Mouse (Mus musculus) spleen, postnatal 10 days (tissue): Measurements from ENCODE around the gene Armh1.
A peak's percentile ranks its signal among the peaks of the same experiment; 100 is the strongest.

Experiments used
- DNase-seq, 2 experiments: peaks; one replicate each; pipeline ENCODE4 v3.0.0; 2021 to 2022; ENCODE audit warnings: low spot score in 2 of 2

Armh1 gene

GRCm38 (mm10) chr4:117267831-117268437, 16.0 kb upstream of the Armh1 start:
- no peak for DNase-seq

GRCm38 (mm10) chr4:117267284-117267683, 15.4 kb upstream of the Armh1 start:
- DNase-seq, result peak; percentile 67 to 80

DNA sequence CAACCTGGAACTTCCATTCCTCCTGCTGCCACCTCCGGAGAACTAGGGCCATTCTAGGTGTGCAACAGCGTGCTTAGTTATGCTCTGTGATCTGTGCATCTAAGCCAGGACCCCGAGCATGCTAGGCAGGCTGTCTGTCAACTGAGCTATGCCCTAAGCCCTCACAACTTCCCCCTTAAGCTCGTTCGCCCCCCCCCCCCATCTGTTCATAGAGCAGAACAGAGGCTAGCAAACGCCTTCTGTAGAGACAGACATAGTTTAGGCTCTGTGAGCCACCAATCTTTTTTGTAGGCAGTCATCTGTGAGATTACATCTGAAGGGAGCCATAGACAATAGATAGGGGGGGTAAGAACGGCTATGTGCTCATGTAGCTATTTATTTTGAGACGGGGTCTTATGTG, 11.1 kb upstream of the Armh1 start:
- no peak for DNase-seq

GRCm38 (mm10) chr4:117262101-117262913, 10.4 kb upstream of the Armh1 start:
- no peak for DNase-seq

DNA sequence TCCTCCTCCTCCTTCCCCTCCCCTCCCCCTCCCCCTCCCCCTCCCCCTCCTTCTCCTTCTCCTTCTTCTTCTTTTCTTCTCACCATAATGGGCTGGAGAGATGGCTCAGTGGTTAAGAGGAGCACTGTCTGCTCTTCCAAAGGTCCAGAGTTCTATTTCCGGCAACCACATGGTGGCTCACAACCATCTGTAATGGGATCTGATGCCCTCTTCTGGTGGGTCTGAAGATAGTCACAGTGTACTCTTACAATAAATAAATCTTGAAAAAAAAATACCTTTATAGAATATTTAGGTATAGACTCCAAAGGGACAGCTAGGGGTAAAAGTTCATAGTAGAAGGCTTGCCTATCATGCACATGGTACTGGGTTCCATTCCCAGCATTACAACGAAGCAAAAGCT, 9.3 kb upstream of the Armh1 start:
- no peak for DNase-seq

- DNase-seq, result peak in 1 of 2 experiments; percentile 38
Observed at GRCm38 (mm10) chr4:117259909-117260308, 8.0 kb upstream of the Armh1 start.

DNA sequence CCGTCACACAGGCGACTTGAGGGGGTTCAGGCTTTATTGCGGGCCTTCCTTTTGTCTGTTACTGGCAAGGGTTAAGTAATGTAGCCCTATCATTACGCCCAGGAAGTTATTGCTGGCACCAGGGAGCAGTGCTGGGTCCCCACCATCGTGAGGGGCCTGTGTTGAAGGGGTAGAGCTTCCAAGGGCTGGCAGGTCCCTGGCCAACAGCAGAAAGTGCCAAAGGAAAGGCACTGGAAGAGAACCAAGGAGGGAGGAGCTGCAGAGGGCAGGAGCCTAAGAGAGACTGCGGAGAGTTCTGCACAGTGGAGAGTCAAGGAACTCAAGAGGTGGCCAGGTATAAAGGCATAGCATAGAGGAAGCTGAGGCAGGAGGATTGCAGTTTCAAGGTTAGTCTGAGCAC, 2.7 kb upstream of the Armh1 start:
- DNase-seq, result no peak

DNA sequence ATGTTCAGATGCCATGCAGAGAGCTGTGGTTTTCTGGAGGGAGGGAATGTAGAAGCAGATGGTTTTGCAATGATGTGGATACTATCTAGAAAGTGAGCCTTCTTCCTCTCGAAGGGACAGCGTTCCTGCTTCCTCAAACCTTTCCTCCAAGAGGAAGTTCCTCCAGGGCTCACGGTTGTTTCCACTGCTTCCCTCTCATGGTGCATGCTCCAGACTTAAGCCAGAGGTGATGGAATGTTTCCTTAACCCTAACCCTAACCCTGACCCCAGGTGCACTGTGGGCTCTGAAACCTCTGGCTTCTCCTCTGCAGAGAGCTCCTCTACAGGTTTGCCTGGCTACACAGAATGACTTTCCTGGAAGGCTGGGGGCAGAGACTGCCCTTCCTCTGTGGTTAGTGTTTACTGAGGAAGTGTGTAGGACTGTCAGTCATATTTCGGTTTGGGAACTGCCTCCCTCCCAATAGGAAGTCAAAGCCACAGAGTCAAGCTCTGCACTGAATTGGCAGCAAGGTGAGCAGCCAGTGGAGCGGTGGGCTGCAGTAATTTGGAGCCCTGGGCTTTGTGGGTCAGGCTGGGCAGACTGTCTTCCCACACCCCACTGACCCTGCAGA, 2.2 kb upstream of the Armh1 start:
- no peak for DNase-seq

DNA sequence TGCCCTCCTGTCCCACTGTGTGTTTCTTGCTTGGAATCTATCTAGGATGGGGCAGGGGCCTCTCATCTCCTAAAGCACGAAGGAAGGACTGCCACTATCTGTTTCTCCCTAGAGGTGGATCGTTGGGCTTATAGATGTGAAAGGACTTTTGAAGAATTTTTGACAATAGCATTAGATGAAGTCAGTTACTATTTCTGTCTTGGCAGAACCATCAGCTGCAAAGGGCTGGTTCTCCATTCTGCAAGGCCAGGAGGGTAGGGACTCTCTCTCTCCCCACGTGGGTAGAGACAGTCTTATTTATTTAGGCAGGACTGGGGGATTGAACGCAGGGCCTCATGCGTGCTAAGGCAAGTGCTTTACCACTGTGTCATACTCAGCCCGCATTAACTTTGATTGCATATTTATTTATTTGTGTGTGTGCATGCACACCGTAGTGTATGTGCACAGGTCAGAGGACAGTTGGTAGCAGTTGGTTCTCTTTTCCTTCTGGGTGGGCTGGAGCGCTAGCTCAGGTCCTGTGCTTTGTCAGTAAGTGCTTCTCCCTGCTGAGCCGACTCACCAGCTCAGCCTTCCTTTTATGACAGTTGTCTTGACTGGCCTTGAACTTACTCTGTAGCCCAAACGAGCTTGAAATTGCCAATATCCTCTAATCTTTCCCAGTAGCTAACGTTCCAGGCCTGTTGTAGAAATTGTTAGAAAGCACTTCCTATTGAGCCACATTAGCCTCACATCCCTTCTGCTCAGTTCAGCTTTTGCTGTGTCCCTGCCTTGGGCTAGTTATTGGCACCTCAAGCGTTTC, 1.5 kb upstream of the Armh1 start:
- DNase-seq, result peak in 1 of 2 experiments; percentile 12

GRCm38 (mm10) chr4:117252755-117253154, 830 bp upstream of the Armh1 start:
- no peak for DNase-seq

DNA sequence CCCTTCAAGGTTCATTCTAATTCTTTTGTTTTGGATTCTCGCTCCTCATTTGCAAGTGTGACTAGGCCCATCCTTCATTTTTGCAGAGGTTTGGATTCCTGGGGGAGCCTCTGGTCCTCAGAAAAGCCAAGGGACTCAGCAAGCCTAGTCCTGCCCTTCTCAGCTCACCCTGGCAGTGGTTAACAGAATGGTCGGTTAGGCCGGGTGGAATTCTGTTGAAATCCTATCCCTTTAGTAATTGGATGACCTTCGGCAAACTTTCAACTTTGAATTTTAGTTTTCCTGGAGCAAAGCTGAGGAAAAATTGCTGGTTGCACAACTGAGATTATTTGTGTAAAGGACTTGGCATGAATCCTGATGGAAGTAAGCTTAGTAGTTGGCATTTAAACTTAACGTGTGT, 426 bp upstream of the Armh1 start:
- peak in 1 of 2 experiments; percentile 18 for DNase-seq

DNA sequence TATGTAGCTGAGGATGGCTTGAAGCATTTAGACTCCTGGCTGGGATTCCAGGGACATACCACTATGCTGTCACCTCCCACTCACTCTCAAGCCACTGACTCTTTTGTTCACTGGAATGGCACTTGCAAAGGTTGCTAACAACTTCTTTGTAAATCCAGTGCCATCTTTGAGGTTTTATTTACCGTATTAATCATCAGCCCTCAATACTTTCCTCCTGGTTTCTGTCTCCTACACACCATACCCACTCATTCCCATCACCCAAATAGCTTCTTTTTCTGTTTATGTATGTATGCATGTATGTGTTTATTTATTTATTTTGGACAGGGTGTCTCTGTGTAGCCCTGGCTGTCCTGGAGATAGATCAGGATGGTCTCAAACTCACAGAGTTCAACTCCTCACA, 943 bp downstream of the Armh1 start:
- DNase-seq, result no peak

DNA sequence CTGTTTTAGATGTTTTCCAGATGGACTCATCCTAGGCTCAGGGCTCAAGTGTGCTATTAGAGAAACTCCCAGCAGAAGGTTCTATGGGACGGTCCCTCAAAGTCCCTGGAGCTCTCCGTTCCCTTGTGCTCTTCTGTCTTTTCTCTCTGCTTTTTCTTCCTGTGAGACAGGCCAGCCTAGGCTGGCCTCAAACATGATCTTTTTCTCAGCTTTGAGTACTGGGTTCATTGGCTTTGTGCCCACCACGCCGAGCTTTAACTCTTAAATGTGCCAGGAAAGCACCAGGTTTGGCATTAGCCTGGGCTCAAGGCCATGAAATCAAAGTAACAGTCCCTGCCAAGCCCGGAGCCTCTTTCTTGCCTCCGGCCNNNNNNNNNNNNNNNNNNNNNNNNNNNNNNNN, 11.1 kb downstream of the Armh1 start:
- no peak for DNase-seq

DNA sequence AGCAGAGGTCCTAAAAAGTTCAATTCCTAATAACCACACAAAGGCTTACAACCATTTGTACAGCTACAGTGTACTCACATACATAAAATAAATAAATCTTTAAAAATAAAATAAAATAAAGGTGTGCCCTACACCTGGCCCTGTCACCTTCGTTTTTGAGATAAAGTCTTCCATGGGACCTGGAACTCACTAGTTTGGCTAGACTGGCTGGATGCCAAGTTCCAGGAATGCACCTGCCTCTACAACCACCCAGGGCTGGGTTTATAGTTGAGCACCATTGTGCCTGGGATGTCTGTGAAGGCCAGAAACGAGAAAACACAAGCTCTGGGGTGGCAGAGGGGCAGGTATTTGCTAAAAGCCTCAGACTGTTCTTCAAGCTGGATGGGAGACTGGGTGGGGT, 12.8 kb downstream of the Armh1 start:
- DNase-seq, result no peak

DNA sequence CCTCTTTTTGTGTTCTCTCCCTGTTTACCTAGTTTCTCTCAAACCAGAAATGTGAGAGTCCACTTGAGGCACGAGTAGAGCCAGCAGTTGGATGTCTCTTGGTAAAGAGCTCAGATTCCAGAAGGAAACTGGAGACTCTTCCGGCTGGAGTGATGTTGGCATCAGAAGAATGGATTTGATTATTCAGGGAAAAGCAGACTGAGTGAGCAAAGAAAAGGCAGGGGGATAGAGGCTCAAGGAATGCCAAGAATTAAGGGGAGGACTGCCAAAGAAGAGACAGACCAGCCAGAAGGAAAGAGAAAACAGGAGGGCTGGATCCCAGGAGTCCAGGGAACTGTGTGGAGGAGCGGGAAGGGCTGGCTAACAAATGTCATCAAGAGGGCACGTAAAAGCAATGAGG, 16.1 kb downstream of the Armh1 start:
- no peak for DNase-seq

GRCm38 (mm10) chr4:117234166-117234741, 17.7 kb downstream of the Armh1 start:
- no peak for DNase-seq

DNA sequence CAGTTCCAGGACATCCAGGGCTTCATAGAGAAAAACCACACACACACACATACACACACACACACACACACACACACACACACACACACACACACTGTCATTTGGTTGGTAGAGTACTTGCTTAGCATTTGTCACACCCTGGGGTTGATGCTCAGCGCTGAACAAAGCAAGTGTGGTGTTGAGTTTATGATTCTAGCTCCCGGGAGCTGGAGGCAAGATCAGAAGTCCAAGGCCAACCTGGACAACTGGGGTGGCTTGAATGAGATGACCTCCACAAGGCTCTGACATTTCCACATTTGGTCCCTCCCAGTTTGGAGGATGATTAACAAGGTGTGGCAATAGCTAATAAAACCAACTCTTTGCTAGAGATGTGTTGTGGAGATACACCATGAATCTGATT, 20.7 kb downstream of the Armh1 start:
- DNase-seq, result no peak

DNA sequence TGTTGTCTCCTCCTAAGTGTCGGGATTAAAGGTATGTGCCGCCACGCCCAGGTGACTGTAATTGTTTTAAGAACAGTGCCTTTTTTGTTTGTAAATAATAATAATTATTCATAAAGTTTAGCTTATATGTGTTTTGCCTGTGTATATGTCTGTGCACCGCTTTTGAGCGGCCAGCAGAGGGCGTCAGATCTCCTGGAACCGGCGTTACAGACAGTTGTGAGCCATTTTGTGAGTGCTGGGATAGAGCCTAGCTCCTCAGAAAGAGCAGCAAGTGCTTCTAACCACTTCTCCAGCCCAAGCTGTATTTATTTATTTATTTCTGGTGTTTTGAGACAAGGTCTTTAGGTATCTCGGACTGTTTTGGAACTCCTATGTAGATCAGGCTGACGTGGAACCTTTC, 21.6 kb downstream of the Armh1 start:
- peak in 1 of 2 experiments; percentile 48 for DNase-seq

DNA sequence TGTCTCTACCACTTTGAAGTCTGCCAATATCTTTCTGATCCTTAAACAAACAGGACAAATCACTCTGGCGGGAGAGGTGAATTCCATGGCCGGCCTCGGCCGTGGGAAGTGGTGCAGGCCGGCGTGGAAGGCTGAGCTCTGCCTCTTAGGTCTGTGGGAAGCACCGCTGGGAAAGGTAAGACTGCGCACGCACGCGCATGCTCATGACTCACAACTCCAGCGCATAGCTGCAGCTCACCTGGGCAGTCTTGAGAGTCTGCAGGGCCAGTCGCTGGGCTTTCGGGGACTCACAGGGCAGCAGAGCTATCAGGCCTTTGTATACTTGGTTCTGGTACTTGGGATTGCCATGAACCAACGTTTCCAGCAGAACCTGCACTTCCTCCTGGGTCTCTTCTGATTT, 22.3 kb downstream of the Armh1 start:
- DNase-seq, result no peak

GRCm38 (mm10) chr4:117225250-117225649, 26.7 kb downstream of the Armh1 start:
- no peak for DNase-seq

DNA sequence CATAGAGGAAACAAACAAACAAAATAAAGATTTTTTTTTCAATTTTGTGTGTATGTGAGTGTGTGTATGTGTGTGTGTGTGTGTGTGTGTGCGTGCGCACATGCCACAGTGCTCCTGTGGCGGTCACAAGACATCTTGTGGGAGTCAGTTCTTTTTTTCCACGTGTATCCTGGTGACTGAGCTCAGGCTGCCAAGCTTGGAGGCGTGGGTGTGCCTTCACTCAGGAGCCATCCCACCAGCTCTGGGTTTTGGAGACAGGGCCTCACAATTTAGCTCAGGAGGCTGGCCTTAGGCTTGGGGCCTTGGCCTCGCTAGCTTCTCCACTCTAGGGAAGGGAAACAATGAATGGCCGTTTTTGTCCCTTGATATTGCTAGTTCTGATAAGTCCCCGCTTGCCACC, 27.8 kb downstream of the Armh1 start:
- no peak for DNase-seq

DNA sequence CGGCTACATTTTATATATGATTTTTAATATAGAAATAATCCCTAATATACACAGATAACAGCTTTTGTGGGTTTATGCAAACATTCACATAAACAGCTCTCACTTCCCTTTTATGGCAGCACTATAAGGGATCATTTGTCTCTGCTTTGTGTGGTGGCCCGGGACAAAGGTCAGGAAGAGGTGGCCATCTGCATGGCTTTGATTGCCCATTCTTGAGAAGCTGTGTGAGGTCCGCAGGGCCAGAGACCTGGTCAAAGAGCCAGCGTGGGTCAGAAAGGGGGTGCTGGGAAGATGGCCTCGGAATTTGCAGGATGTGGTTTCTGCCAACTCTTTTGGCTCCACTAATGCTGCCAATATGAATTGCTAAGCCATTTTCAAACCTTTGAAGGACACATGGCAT, 28.9 kb downstream of the Armh1 start:
- no peak for DNase-seq
